Mouse (Mus musculus) ovary, adult 18-20 months (tissue): ENCODE measurements around the gene Gm49368.
A peak's percentile ranks its signal among the peaks of the same experiment; 100 is the strongest.
"Not testable (repeated sequence)": the region's sequence is repeated elsewhere in the genome, so short reads cannot be mapped to it uniquely, and the experiment has no call there.

Experiments used
- DNase-seq: peaks from one replicate; pipeline ENCODE4 v3.0.0; 2022; ENCODE audit warnings: low spot score, mixed read lengths

Gm49368 gene

GRCm38 (mm10) chr7:128062456-128062855 is at the start of gene Gm49368, which contains the start of gene Itgam:
TSS of gene Gm49368 (plus strand) at chr7:128062683.
TSS of gene Itgam (plus strand) at chr7:128062640.
- no peak for DNase-seq

- DNase-seq, result no peak
These were observed 49.4 kb upstream of the Gm49368 start for GRCm38 (mm10) chr7:128013116-128013515.

GRCm38 (mm10) chr7:128016134-128016533 is 46.3 kb upstream of the Gm49368 start:
- DNase-seq, result not testable (repeated sequence)

GRCm38 (mm10) chr7:128016650-128017049 is 45.8 kb upstream of the Gm49368 start:
- no peak for DNase-seq

- DNase-seq, result no peak
These were observed 44.2 kb upstream of the Gm49368 start for GRCm38 (mm10) chr7:128018275-128018674.

GRCm38 (mm10) chr7:128019187-128019586 is 43.3 kb upstream of the Gm49368 start:
- no peak for DNase-seq

- no peak for DNase-seq
These were observed 39.5 kb upstream of the Gm49368 start for GRCm38 (mm10) chr7:128022974-128023373.

- DNase-seq, result no peak
These were observed 38.9 kb upstream of the Gm49368 start for GRCm38 (mm10) chr7:128023565-128023964.

- no peak for DNase-seq
These were observed 38.1 kb upstream of the Gm49368 start for GRCm38 (mm10) chr7:128024364-128024763.

- no peak for DNase-seq
These were observed 37.6 kb upstream of the Gm49368 start for GRCm38 (mm10) chr7:128024932-128025331.

GRCm38 (mm10) chr7:128025381-128025780 is 37.1 kb upstream of the Gm49368 start:
- DNase-seq, result no peak

GRCm38 (mm10) chr7:128031403-128031976 is 31.0 kb upstream of the Gm49368 start:
- DNase-seq, result no peak

- DNase-seq, result peak; percentile 16
These were observed 30.0 kb upstream of the Gm49368 start for GRCm38 (mm10) chr7:128032290-128032988.

GRCm38 (mm10) chr7:128032989-128033293 is 29.5 kb upstream of the Gm49368 start:
- DNase-seq, result no peak

- DNase-seq, result no peak
These were observed 28.9 kb upstream of the Gm49368 start for GRCm38 (mm10) chr7:128033616-128034015.

GRCm38 (mm10) chr7:128042161-128042820 is 20.2 kb upstream of the Gm49368 start:
- DNase-seq, result not testable (repeated sequence)

GRCm38 (mm10) chr7:128044142-128044785 is 18.2 kb upstream of the Gm49368 start:
- no peak for DNase-seq

GRCm38 (mm10) chr7:128045640-128046039 is 16.8 kb upstream of the Gm49368 start:
- DNase-seq, result no peak

- DNase-seq, result no peak
These were observed 13.7 kb upstream of the Gm49368 start for GRCm38 (mm10) chr7:128048819-128049218.

GRCm38 (mm10) chr7:128049254-128049653 is 13.2 kb upstream of the Gm49368 start:
- no peak for DNase-seq

- DNase-seq, result no peak
These were observed 11.7 kb upstream of the Gm49368 start for GRCm38 (mm10) chr7:128050739-128051138.

GRCm38 (mm10) chr7:128053061-128053460 is 9.4 kb upstream of the Gm49368 start:
- no peak for DNase-seq

- no peak for DNase-seq
These were observed 5.5 kb upstream of the Gm49368 start for GRCm38 (mm10) chr7:128056917-128057444.
